Mouse (Mus musculus) heart, postnatal 0 days (tissue): ENCODE measurements around the gene Aco1. TPM values are rescaled to one million over a fixed set of nuclear protein-coding genes. Genes with fewer than 3 reads are reported as not detected.

Source experiments
- ATAC-seq: fragments of 200-750 bp; cut with Nextera tagmentation; 2 replicates; pipeline ENCODE4 v1.8.0; 2017; ENCODE audit warnings: low read depth, moderate number of reproducible peaks, moderate library complexity; ENCODE audit not compliant: insufficient read depth
- DNase-seq: peaks from one replicate; pipeline ENCODE4 v3.0.0-alpha.2; 2016; ENCODE audit warnings: low spot score
- H3K27ac ChIP-seq: fragments of 300-500 bp; sonication (generic); 2 replicates; pipeline ENCODE4 v1.5.1; 2014; ENCODE audit warnings: low read depth, mild to moderate bottlenecking
- H3K27me3 ChIP-seq: fragments of 300-500 bp; sonication (generic); 2 replicates; pipeline ENCODE4 v1.6.1; 2014; ENCODE audit warnings: low read length, mixed read lengths; ENCODE audit not compliant: control insufficient read depth, insufficient read depth
- H3K36me3 ChIP-seq: fragments of 300-500 bp; sonication (generic); replicated peaks from 2 replicates; pipeline ENCODE4 v1.6.1; 2014; ENCODE audit warnings: low read length, mixed read lengths; ENCODE audit not compliant: control insufficient read depth, insufficient read depth
- H3K4me1 ChIP-seq: fragments of 300-500 bp; sonication (generic); 2 replicates; pipeline ENCODE4 v1.6.1; 2014; ENCODE audit warnings: antibody characterized with exemption; ENCODE audit not compliant: control insufficient read depth, insufficient read depth
- H3K4me2 ChIP-seq: fragments of 300-500 bp; sonication (generic); 2 replicates; pipeline ENCODE4 v1.6.1; 2014; ENCODE audit warnings: low read depth, mild to moderate bottlenecking, low read length, moderate library complexity
- H3K4me3 ChIP-seq: fragments of 300-500 bp; sonication (generic); 2 replicates; pipeline ENCODE4 v1.5.1; 2014; ENCODE audit warnings: low read depth, low read length
- H3K9ac ChIP-seq: fragments of 300-500 bp; sonication (generic); replicated peaks from 2 replicates; pipeline ENCODE4 v1.6.1; 2014; ENCODE audit warnings: low read depth, low read length, mixed read lengths
- H3K9me3 ChIP-seq: fragments of 300-500 bp; sonication (generic); replicated peaks from 2 replicates; pipeline ENCODE4 v1.6.1; 2016; ENCODE audit warnings: low read length; ENCODE audit not compliant: control insufficient read depth
- CTCF ChIP-seq: IDR thresholded peaks from 2 replicates; pipeline ENCODE4 v1.5.1; 2016; ENCODE audit warnings: antibody characterized with exemption, control low read depth, low read depth
- EP300 ChIP-seq: IDR thresholded peaks from 2 replicates; pipeline ENCODE4 v1.6.1; 2016; ENCODE audit warnings: antibody characterized with exemption, low read depth
- WGBS: fragments of 180-500 bp; shearing (Covaris S2); extraction: QIAGEN DNeasy Blood & Tissue Kit; methylation state at CpG from one replicate; pipeline ENCODE4 v1.1.7; 2014; 5-methylcytosine and 5-hydroxymethylcytosine counted together
- polyA plus RNA-seq: library from polyadenylated mRNA; unstranded; fragments of >200 nt; fragmentation: Nextera tagmentation; extraction: Ambion mirVana; gene quantifications from 2 replicates; pipeline ENCODE4 v1.2.1, GENCODE M21; 2015
- total RNA-seq: library from RNA; depleted of rRNA; stranded (reverse); fragments of >200 nt; gene quantifications from 2 replicates; pipeline ENCODE4 v1.2.3, GENCODE M21; 2014; ENCODE audit warnings: low replicate concordance

The Aco1 gene
- total and polyA plus RNA-seq, 2 experiments from 2014 or later: 28.0 to 42.6 TPM

GRCm38 (mm10) chr4:40157500-40158223 is 14.8 kb downstream of the Aco1 start:
- no peak overlapping the region for H3K27ac ChIP-seq
- 70% methylated on average over 5 of the region's 5 CpGs for WGBS
- H3K27me3 ChIP-seq: no peaks in the 10 kb centered on the region

GRCm38 (mm10) chr4:40158224-40158540 is 15.3 kb downstream of the Aco1 start:
- Histone ChIP-seq H3K36me3 (no peaks in the 10 kb centered on the region), H3K4me2 (no peak overlapping the region), H3K27ac (no peak overlapping the region), H3K4me3 (no peak overlapping the region), H3K27me3 (no peaks in the 10 kb centered on the region), H3K9ac (no peak overlapping the region), H3K4me1 (no peaks in the 10 kb centered on the region; the same call in 1 of the 2 replicates), H3K9me3 (no peaks in the 10 kb centered on the region)
- TF ChIP-seq EP300: no peak
- no peak for TF ChIP-seq CTCF
- 66% methylated on average over 5 of the region's 5 CpGs for WGBS
- ATAC-seq (no peak), DNase-seq (no peak)

More at GRCm38 (mm10) chr4:40157500-40158223, 14.8 kb downstream of the Aco1 start:
- H3K4me2 ChIP-seq: no peak overlapping the region
- TF ChIP-seq EP300 (no peak), CTCF (no peak)
- H3K9me3 ChIP-seq: no peaks in the 10 kb centered on the region
- no peaks in the 10 kb centered on the region for H3K36me3 ChIP-seq
- H3K4me1 ChIP-seq: no peaks in the 10 kb centered on the region; the same call in 1 of the 2 replicates
- ATAC-seq (no peak), DNase-seq (no peak)
- H3K9ac ChIP-seq: no peak overlapping the region
- no peak overlapping the region for H3K4me3 ChIP-seq

- Histone ChIP-seq H3K36me3 (peaks cover 11% of the 10 kb centered on the region), H3K27me3 (no peaks in the 10 kb centered on the region), H3K9me3 (no peaks in the 10 kb centered on the region), H3K4me1 (no peaks in the 10 kb centered on the region; the same call in 1 of the 2 replicates), H3K4me2 (no peak overlapping the region), H3K27ac (no peak overlapping the region), H3K4me3 (no peak overlapping the region), H3K9ac (no peak overlapping the region)
- TF ChIP-seq EP300 (no peak), CTCF (no peak)
- no peak for ATAC-seq
- DNase-seq: no peak
- 93% methylated on average over 8 of the region's 8 CpGs for WGBS
Observed at GRCm38 (mm10) chr4:40160591-40161434, 17.9 kb downstream of the Aco1 start.

- H3K9me3 ChIP-seq: no peaks in the 10 kb centered on the region
- H3K9ac ChIP-seq: no peak overlapping the region
- H3K4me2 ChIP-seq: no peak overlapping the region
- no peak for DNase-seq
- H3K4me1 ChIP-seq: no peaks in the 10 kb centered on the region
- H3K4me3 ChIP-seq: no peak overlapping the region
- ATAC-seq: no peak
- no peak for TF ChIP-seq EP300
- TF ChIP-seq CTCF: no peak
- H3K27me3 ChIP-seq: no peaks in the 10 kb centered on the region
- 87% methylated on average over 10 of the region's 10 CpGs for WGBS
- H3K27ac ChIP-seq: no peak overlapping the region
- peaks cover 29% of the 10 kb centered on the region for H3K36me3 ChIP-seq
Observed at GRCm38 (mm10) chr4:40163646-40164045, 20.8 kb downstream of the Aco1 start.

DNA sequence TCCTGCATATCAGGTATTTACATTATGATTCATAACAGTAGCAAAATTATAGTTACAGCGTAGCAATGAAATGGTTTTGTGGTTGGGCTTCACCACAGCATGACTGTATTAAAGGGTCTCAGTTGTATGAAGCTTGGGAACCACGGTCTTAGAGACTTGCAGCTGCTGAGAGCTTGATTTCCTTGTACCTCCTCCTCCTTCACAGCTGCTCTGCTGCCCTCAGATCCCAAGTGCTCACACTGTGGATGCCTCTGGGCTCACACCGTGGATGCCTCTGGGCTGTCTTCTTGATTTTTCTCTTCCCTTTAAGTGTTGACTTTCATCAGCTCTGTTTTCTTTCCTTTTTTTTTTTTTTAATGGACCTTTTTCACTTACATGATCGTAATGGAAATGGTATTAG is 28.6 kb downstream of the Aco1 start:
- TF ChIP-seq EP300 (no peak), CTCF (no peak)
- DNase-seq (no peak), ATAC-seq (no peak)
- Histone ChIP-seq H3K9me3 (no peaks in the 10 kb centered on the region), H3K4me1 (no peaks in the 10 kb centered on the region), H3K36me3 (peaks cover 35% of the 10 kb centered on the region), H3K9ac (no peak overlapping the region), H3K4me3 (no peak overlapping the region), H3K27ac (no peak overlapping the region), H3K4me2 (no peak overlapping the region), H3K27me3 (no peaks in the 10 kb centered on the region)
- 85% methylated on average over 4 of the region's 4 CpGs for WGBS
